Comparison of ENCODE assay signal across 8 mouse cellular contexts in genomic region chr10:59616522-59616921, GRCm38 (mm10). TPM values are rescaled to one million over a fixed set of nuclear protein-coding genes. Genes with fewer than 3 reads are reported as not detected.
DNase-seq lines count a peak whose midpoint lies in the region; ATAC-seq and TF ChIP-seq lines count a peak whose summit lies in the region.

Gene Mcu (minus strand): TSS chr10:59616692.

- peak; percentile 93 for DNase-seq in A20 (ENCODE audit: low read depth, low spot score)
- DNase-seq in liver, adult 2 months (ENCODE audit: extremely low read depth, low read depth, low spot score), result peak; percentile 97
- peak; percentile 93 for DNase-seq in splenic B cell, adult 2 months (ENCODE audit: low read depth, low spot score)

- no peak within 1 kb of the TSS for H3K27ac ChIP-seq in bone marrow macrophage, adult 2 months (ENCODE audit: insufficient read depth, low read depth, low read length)
- H3K27ac ChIP-seq in embryonic fibroblast, embryonic 13.5 days (ENCODE audit: insufficient read depth, low read length), result peak within 1 kb of the TSS; percentile 15; the same call in 1 of the 2 replicates
- peak within 1 kb of the TSS; percentile 78 for H3K27ac ChIP-seq in heart, embryonic 11.5 days (ENCODE audit: low read depth, low read length)
- H3K27ac ChIP-seq in kidney, embryonic 16.5 days (ENCODE audit: low read length), result peak within 1 kb of the TSS; percentile 84
- peak within 1 kb of the TSS; percentile 18 for H3K27ac ChIP-seq in liver, adult 2 months (replicated peaks; ENCODE audit: insufficient read depth, low read depth, low read length)

- H3K36me3 ChIP-seq in heart, embryonic 11.5 days (ENCODE audit: control insufficient read depth, insufficient read depth, low read length), result no peaks in the 10 kb centered on the region
- H3K36me3 ChIP-seq in kidney, embryonic 16.5 days (ENCODE audit: insufficient read depth, low read length), result no peaks in the 10 kb centered on the region
- H3K36me3 ChIP-seq in liver, adult 2 months (ENCODE audit: control insufficient read depth, insufficient read depth, low read length), result no peaks in the 10 kb centered on the region
- H3K36me3 ChIP-seq in myocyte (ENCODE audit: control insufficient read depth, insufficient read depth), result no peaks in the 10 kb centered on the region
- no peaks in the 10 kb centered on the region for H3K36me3 ChIP-seq in splenic B cell, adult 2 months (ENCODE audit: control insufficient read depth, insufficient read depth, low read length, poor library complexity, severe bottlenecking)

- no peak for TF ChIP-seq POLR2A in bone marrow macrophage, adult 2 months (IDR thresholded peaks at IDR 0.05; ENCODE audit: borderline replicate concordance, low read depth, low read length)
- peak; percentile 74 for TF ChIP-seq POLR2A in embryonic fibroblast, embryonic 13.5 days (IDR thresholded peaks at IDR 0.05; ENCODE audit: low read depth, low read length)
- TF ChIP-seq POLR2A in liver, adult 2 months (IDR thresholded peaks at IDR 0.05; ENCODE audit: extremely low read depth, insufficient read depth, low read length), result peak; percentile 28; the same call in 1 of the 2 replicates
- TF ChIP-seq POLR2A in myocyte (IDR thresholded peaks at IDR 0.05; ENCODE audit: insufficient read length, low read depth), result peak; percentile 84

- H3K4me3 ChIP-seq in bone marrow macrophage, adult 2 months (ENCODE audit: insufficient read depth, low read length), result peak within 1 kb of the TSS; percentile 87
- peak within 1 kb of the TSS; percentile 82 for H3K4me3 ChIP-seq in embryonic fibroblast, embryonic 13.5 days (ENCODE audit: insufficient read depth, low read length)
- H3K4me3 ChIP-seq in heart, embryonic 11.5 days (ENCODE audit: low read depth, low read length), result peak within 1 kb of the TSS; percentile 78
- H3K4me3 ChIP-seq in kidney, embryonic 16.5 days (ENCODE audit: low read length), result peak within 1 kb of the TSS; percentile 89
- H3K4me3 ChIP-seq in liver, adult 2 months (ENCODE audit: insufficient read depth, low read depth, low read length), result peak within 1 kb of the TSS; percentile 78
- H3K4me3 ChIP-seq in myocyte, result peak within 1 kb of the TSS; percentile 88

- TF ChIP-seq CTCF in bone marrow macrophage, adult 2 months (IDR thresholded peaks at IDR 0.05; ENCODE audit: low read depth, low read length), result no peak
- TF ChIP-seq CTCF in embryonic fibroblast, embryonic 13.5 days (IDR thresholded peaks at IDR 0.05; ENCODE audit: borderline replicate concordance, insufficient read depth, low read length), result no peak
- no peak for TF ChIP-seq CTCF in liver, adult 2 months (IDR thresholded peaks at IDR 0.05; ENCODE audit: low read depth, low read length)

- H3K79me2 ChIP-seq in liver, adult 2 months (ENCODE audit: control insufficient read depth, insufficient read depth, low read length), result peaks cover 10% of the 10 kb centered on the region; the same call in 1 of the 2 replicates
- H3K79me2 ChIP-seq in myocyte (ENCODE audit: control insufficient read depth, insufficient read depth), result peaks cover 46% of the 10 kb centered on the region

- peak within 1 kb of the TSS; percentile 88 for H3K9ac ChIP-seq in heart, embryonic 11.5 days (ENCODE audit: low read depth, low read length)
- peak within 1 kb of the TSS; percentile 96 for H3K9ac ChIP-seq in kidney, embryonic 16.5 days (replicated peaks; ENCODE audit: low read length)
- peak within 1 kb of the TSS; percentile 91 for H3K9ac ChIP-seq in liver, adult 2 months (ENCODE audit: low read depth, low read length)

- H3K27me3 ChIP-seq in heart, embryonic 11.5 days (ENCODE audit: control insufficient read depth, insufficient read depth, low read length), result no peaks in the 10 kb centered on the region
- no peaks in the 10 kb centered on the region for H3K27me3 ChIP-seq in kidney, embryonic 16.5 days (ENCODE audit: insufficient read depth, low read length)
- no peaks in the 10 kb centered on the region for H3K27me3 ChIP-seq in liver, adult 2 months (ENCODE audit: control insufficient read depth, insufficient read depth, low read length)
- H3K27me3 ChIP-seq in myocyte (ENCODE audit: control insufficient read depth, insufficient read depth, insufficient read length), result no peaks in the 10 kb centered on the region
- no peaks in the 10 kb centered on the region for H3K27me3 ChIP-seq in splenic B cell, adult 2 months (ENCODE audit: control insufficient read depth, insufficient read depth, low read length, poor library complexity, severe bottlenecking)

- ATAC-seq in heart, embryonic 11.5 days (replicated peaks; ENCODE audit: insufficient number of reproducible peaks, low FRiP score, low TSS enrichment), result peak; percentile 99
- peak; percentile 100 for ATAC-seq in kidney, embryonic 16.5 days (ENCODE audit: low FRiP score, low TSS enrichment)

- H3K4me1 ChIP-seq in bone marrow macrophage, adult 2 months (ENCODE audit: control insufficient read depth, insufficient read depth, low read length), result peaks cover 8% of the 10 kb centered on the region
- peaks cover 3% of the 10 kb centered on the region for H3K4me1 ChIP-seq in embryonic fibroblast, embryonic 13.5 days (ENCODE audit: control insufficient read depth, insufficient read depth, low read length)
- H3K4me1 ChIP-seq in heart, embryonic 11.5 days (ENCODE audit: control insufficient read depth, insufficient read depth, low read length), result peaks cover 11% of the 10 kb centered on the region
- peaks cover 32% of the 10 kb centered on the region for H3K4me1 ChIP-seq in kidney, embryonic 16.5 days (ENCODE audit: insufficient read depth, low read length)
- H3K4me1 ChIP-seq in liver, adult 2 months (ENCODE audit: control insufficient read depth, insufficient read depth, low read length), result peaks cover 10% of the 10 kb centered on the region

- peak within 1 kb of the TSS; percentile 93 for H3K4me2 ChIP-seq in heart, embryonic 11.5 days
- peak within 1 kb of the TSS; percentile 86 for H3K4me2 ChIP-seq in kidney, embryonic 16.5 days (replicated peaks; ENCODE audit: low read depth, low read length)
- peak within 1 kb of the TSS; percentile 92 for H3K4me2 ChIP-seq in myocyte (ENCODE audit: low read depth)

- no peaks in the 10 kb centered on the region for H3K9me3 ChIP-seq in heart, embryonic 11.5 days (replicated peaks; ENCODE audit: control insufficient read depth, low read length)
- no peaks in the 10 kb centered on the region for H3K9me3 ChIP-seq in kidney, embryonic 16.5 days (ENCODE audit: low read length)

- under 1% methylated on average over 33 of the region's 36 CpGs for WGBS in heart, embryonic 11.5 days (ENCODE audit: insufficient replicate concordance)
- 1% methylated on average over 35 of the region's 36 CpGs for WGBS in kidney, embryonic 16.5 days
- 1% methylated on average over 36 of the region's 36 CpGs for WGBS in liver, adult 2 months

- H3ac ChIP-seq in myocyte (ENCODE audit: control insufficient read depth, insufficient read length), result peak within 1 kb of the TSS; percentile 74

TF ChIP-seq in myocyte, 11 proteins besides CTCF, POLR2A, EP300 and RAD21:
- TF ChIP-seq REST (IDR thresholded peaks at IDR 0.05; ENCODE audit: insufficient read depth, insufficient read length) (peak; percentile 37), TCF12 (IDR thresholded peaks at IDR 0.05; ENCODE audit: insufficient read depth, poor library complexity, severe bottlenecking) (no peak), CEBPB (IDR thresholded peaks at IDR 0.05; ENCODE audit: insufficient read depth, poor library complexity, severe bottlenecking) (no peak), POLR2AphosphoS2 (IDR thresholded peaks at IDR 0.05; ENCODE audit: insufficient read length, low read depth) (peak; percentile 81), TCF3 (IDR thresholded peaks at IDR 0.05; ENCODE audit: insufficient read length, low read depth) (no peak), MYOG (IDR thresholded peaks at IDR 0.05; ENCODE audit: control insufficient read depth in 1 of 3, insufficient read depth in 1 of 3, insufficient read length in 2 of 3, low read depth in 2 of 3) (no peak), E2F4 (IDR thresholded peaks at IDR 0.05; ENCODE audit: insufficient read depth) (no peak)

RNA-seq across cellular contexts. Expression of gene Mcu, which starts in this region (rescaled TPM):
- 12.0 and 14.4 TPM in 2 replicates for polyA plus RNA-seq in bone marrow macrophage, adult 2 months (2012; ENCODE audit: insufficient read depth, insufficient read length, missing spikeins)
- polyA plus RNA-seq in embryonic fibroblast, embryonic 13.5 days (2011; ENCODE audit: insufficient read length, low read depth, missing spikeins), result 39.8 and 48.8 TPM in 2 replicates
- polyA plus RNA-seq in heart, embryonic 11.5 days (2014; fragmentation: Nextera tagmentation; extraction: Ambion mirVana), result 27.4 and 28.5 TPM in 2 replicates
- 34.7 and 37.2 TPM in 2 replicates for polyA plus RNA-seq in kidney, embryonic 16.5 days (2015; fragmentation: Nextera tagmentation; extraction: Ambion mirVana)
- 12.9 and 13.0 TPM in 2 replicates for total RNA-seq in liver, adult 2 months (2014; rRNA removed)
- polyA plus RNA-seq in liver, adult 2 months (2012; rRNA removed), result 11.5 and 14.4 TPM in 2 replicates
- polyA plus RNA-seq in myocyte (2012; fragmentation: generic; extraction: Trizol), result 82.9 TPM
